ENCODE assay signal across 7 mouse cellular contexts in the genomic region with DNA sequence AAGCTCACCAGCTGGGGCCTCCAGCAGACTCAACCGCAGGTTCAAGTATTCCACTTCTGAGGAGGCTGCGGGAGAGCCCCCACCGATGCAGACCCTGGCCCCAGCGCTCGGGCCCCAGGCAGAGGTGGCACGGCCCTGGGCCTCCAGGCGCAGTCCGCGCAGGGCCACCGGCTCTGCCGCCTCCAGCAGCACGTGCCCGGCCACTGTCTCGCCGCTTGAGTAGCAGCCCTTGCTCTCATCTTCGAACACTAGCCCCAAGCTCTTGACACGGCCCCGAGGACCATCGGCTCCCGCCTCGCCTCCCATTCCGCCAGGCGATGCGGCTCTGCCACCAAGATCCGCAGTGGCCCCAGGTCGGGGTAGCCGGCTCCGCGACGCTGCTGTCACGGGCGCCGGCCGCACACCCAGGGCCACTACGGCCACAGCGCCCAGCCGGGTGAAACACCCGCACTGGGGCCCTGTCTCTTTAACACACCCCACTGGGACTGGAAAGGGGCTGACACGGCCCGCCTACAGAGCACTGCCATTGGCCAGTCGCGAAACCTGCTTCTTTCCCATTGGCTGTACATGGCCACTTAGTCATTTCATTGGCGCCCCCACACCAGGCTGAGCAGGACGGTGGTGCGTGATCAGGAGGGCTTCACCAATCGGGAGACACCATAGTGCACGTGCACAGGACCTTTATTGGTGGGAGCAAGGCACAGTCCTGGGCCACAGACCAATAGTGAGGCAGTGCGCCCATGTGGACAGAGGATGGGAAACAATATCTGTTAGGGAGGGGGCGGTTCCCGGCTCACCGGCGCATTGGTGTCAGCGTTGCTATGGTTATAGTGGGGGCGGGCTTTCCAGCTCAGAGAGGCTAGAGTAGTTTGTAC. TPM values are rescaled to one million over a fixed set of nuclear protein-coding genes. Genes with fewer than 3 reads are reported as not detected.
DNase-seq lines count a peak whose midpoint lies in the region; ATAC-seq and TF ChIP-seq lines count a peak whose summit lies in the region.

A gene (minus strand): TSS at position 481 of the 875 bp plus-strand sequence.

- H3K36me3 ChIP-seq in embryonic facial prominence, embryonic 15.5 days, result peaks cover 10% of the 10 kb centered on the region; the same call in 1 of the 2 replicates
- H3K36me3 ChIP-seq in heart, adult 2 months (ENCODE audit: control insufficient read depth, insufficient read depth, low read length), result peaks cover 8% of the 10 kb centered on the region
- H3K36me3 ChIP-seq in kidney, adult 2 months (ENCODE audit: control insufficient read depth, insufficient read depth, low read length), result no peaks in the 10 kb centered on the region
- H3K36me3 ChIP-seq in limb, embryonic 11.5 days (ENCODE audit: control insufficient read depth, insufficient read depth, low read length), result no peaks in the 10 kb centered on the region
- peaks cover 3% of the 10 kb centered on the region for H3K36me3 ChIP-seq in midbrain, embryonic 13.5 days

- peak within 1 kb of the TSS; percentile 57 for H3K27ac ChIP-seq in bone marrow macrophage, adult 2 months (ENCODE audit: insufficient read depth, low read depth, low read length)
- peak within 1 kb of the TSS; percentile 89 for H3K27ac ChIP-seq in embryonic facial prominence, embryonic 15.5 days (replicated peaks)
- peak within 1 kb of the TSS; percentile 95 for H3K27ac ChIP-seq in heart, adult 2 months
- H3K27ac ChIP-seq in kidney, adult 2 months (ENCODE audit: insufficient read depth, low read depth, low read length), result peak within 1 kb of the TSS; percentile 40
- H3K27ac ChIP-seq in limb, embryonic 11.5 days (replicated peaks; ENCODE audit: low read depth, low read length), result 0 out of 2 replicates have a peak within 1 kb of the TSS, but pooled peaks have one; percentile 26
- peak within 1 kb of the TSS; percentile 79 for H3K27ac ChIP-seq in midbrain, embryonic 13.5 days

- peak within 1 kb of the TSS; percentile 63 for H3K9ac ChIP-seq in embryonic facial prominence, embryonic 15.5 days
- peak within 1 kb of the TSS; percentile 87 for H3K9ac ChIP-seq in heart, adult 2 months (ENCODE audit: low read depth, low read length)
- peak within 1 kb of the TSS; percentile 82 for H3K9ac ChIP-seq in limb, embryonic 11.5 days (ENCODE audit: low read length)
- H3K9ac ChIP-seq in midbrain, embryonic 13.5 days (replicated peaks), result peak within 1 kb of the TSS; percentile 82

- no peaks in the 10 kb centered on the region; the same call in 1 of the 2 replicates for H3K79me2 ChIP-seq in heart, adult 2 months (replicated peaks; ENCODE audit: control insufficient read depth, insufficient read depth, low read length)

- H3K27me3 ChIP-seq in embryonic facial prominence, embryonic 15.5 days, result no peaks in the 10 kb centered on the region
- H3K27me3 ChIP-seq in heart, adult 2 months (ENCODE audit: control insufficient read depth, insufficient read depth, low read length), result no peaks in the 10 kb centered on the region
- H3K27me3 ChIP-seq in kidney, adult 2 months (replicated peaks; ENCODE audit: control insufficient read depth, insufficient read depth, low read length), result no peaks in the 10 kb centered on the region
- H3K27me3 ChIP-seq in limb, embryonic 11.5 days (ENCODE audit: control insufficient read depth, insufficient read depth, low read length), result no peaks in the 10 kb centered on the region
- no peaks in the 10 kb centered on the region for H3K27me3 ChIP-seq in midbrain, embryonic 13.5 days

- no peak for TF ChIP-seq EP300 in heart, adult 2 months (IDR thresholded peaks at IDR 0.05; ENCODE audit: insufficient read depth, low read depth, low read length)

- H3K4me1 ChIP-seq in bone marrow macrophage, adult 2 months (ENCODE audit: control insufficient read depth, insufficient read depth, low read length), result peaks cover 12% of the 10 kb centered on the region
- H3K4me1 ChIP-seq in embryonic facial prominence, embryonic 15.5 days, result peaks cover 18% of the 10 kb centered on the region
- peaks cover 12% of the 10 kb centered on the region for H3K4me1 ChIP-seq in heart, adult 2 months (ENCODE audit: control insufficient read depth, insufficient read depth, low read length)
- peaks cover 5% of the 10 kb centered on the region; the same call in 1 of the 2 replicates for H3K4me1 ChIP-seq in kidney, adult 2 months (ENCODE audit: control insufficient read depth, insufficient read depth, low read length)
- 0 out of 2 replicates have a peak, but pooled peaks cover 8% of the 10 kb centered on the region for H3K4me1 ChIP-seq in limb, embryonic 11.5 days (ENCODE audit: control insufficient read depth, insufficient read depth, low read length)
- peaks cover 34% of the 10 kb centered on the region for H3K4me1 ChIP-seq in midbrain, embryonic 13.5 days (replicated peaks)

- peak; percentile 100 for ATAC-seq in embryonic facial prominence, embryonic 15.5 days (ENCODE audit: insufficient number of reproducible peaks, low FRiP score, low TSS enrichment, low read depth)
- peak; percentile 100 for ATAC-seq in limb, embryonic 11.5 days (ENCODE audit: insufficient number of reproducible peaks, low FRiP score, low TSS enrichment, low read depth)
- ATAC-seq in midbrain, embryonic 13.5 days, result peak; percentile 100

- H3K4me3 ChIP-seq in bone marrow macrophage, adult 2 months (ENCODE audit: insufficient read depth, low read length), result peak within 1 kb of the TSS; percentile 68
- H3K4me3 ChIP-seq in embryonic facial prominence, embryonic 15.5 days (replicated peaks), result peak within 1 kb of the TSS; percentile 71
- H3K4me3 ChIP-seq in heart, adult 2 months, result peak within 1 kb of the TSS; percentile 88
- H3K4me3 ChIP-seq in kidney, adult 2 months (ENCODE audit: insufficient read depth, low read depth, low read length), result peak within 1 kb of the TSS; percentile 65
- H3K4me3 ChIP-seq in limb, embryonic 11.5 days (ENCODE audit: low read depth, low read length), result peak within 1 kb of the TSS; percentile 84
- H3K4me3 ChIP-seq in midbrain, embryonic 13.5 days (replicated peaks), result peak within 1 kb of the TSS; percentile 59

- H3K9me3 ChIP-seq in embryonic facial prominence, embryonic 15.5 days (replicated peaks), result no peaks in the 10 kb centered on the region
- no peaks in the 10 kb centered on the region for H3K9me3 ChIP-seq in limb, embryonic 11.5 days (ENCODE audit: control insufficient read depth, low read length)
- no peaks in the 10 kb centered on the region for H3K9me3 ChIP-seq in midbrain, embryonic 13.5 days

- TF ChIP-seq CTCF in bone marrow macrophage, adult 2 months (IDR thresholded peaks at IDR 0.05; ENCODE audit: low read depth, low read length), result no peak
- TF ChIP-seq CTCF in heart, adult 2 months (IDR thresholded peaks at IDR 0.05), result no peak
- TF ChIP-seq CTCF in kidney, adult 2 months (conservative IDR thresholded peaks at IDR 0.05; ENCODE audit: insufficient read depth, insufficient read length, low read depth, low read length), result no peak

- no peak for TF ChIP-seq POLR2A in bone marrow macrophage, adult 2 months (IDR thresholded peaks at IDR 0.05; ENCODE audit: borderline replicate concordance, low read depth, low read length)
- TF ChIP-seq POLR2A in heart, adult 2 months (IDR thresholded peaks at IDR 0.05; ENCODE audit: insufficient read depth, low read depth, low read length), result peak; percentile 62
- TF ChIP-seq POLR2A in kidney, adult 2 months (IDR thresholded peaks at IDR 0.05; ENCODE audit: low read depth, low read length), result peak; percentile 50

- intact Hi-C loops in heart, adult 2 months (cut with DNase I), result no loop called here

- WGBS in embryonic facial prominence, embryonic 15.5 days, result under 1% methylated on average over 54 of the region's 54 CpGs
- WGBS in heart, adult 2 months, result under 1% methylated on average over 54 of the region's 54 CpGs
- WGBS in kidney, adult 2 months, result under 1% methylated on average over 54 of the region's 54 CpGs
- WGBS in limb, embryonic 11.5 days, result under 1% methylated on average over 54 of the region's 54 CpGs
- under 1% methylated on average over 54 of the region's 54 CpGs for WGBS in midbrain, embryonic 13.5 days

- peak within 1 kb of the TSS; percentile 71 for H3K4me2 ChIP-seq in embryonic facial prominence, embryonic 15.5 days (replicated peaks)
- peak within 1 kb of the TSS; percentile 94 for H3K4me2 ChIP-seq in limb, embryonic 11.5 days (ENCODE audit: low read depth, severe bottlenecking)
- peak within 1 kb of the TSS; percentile 84 for H3K4me2 ChIP-seq in midbrain, embryonic 13.5 days (replicated peaks)

- peak; percentile 98 to 99 for DNase-seq in heart, adult 2 months
- DNase-seq in kidney, adult 2 months, result peak; percentile 100
- peak; percentile 97 for DNase-seq in limb, embryonic 11.5 days (ENCODE audit: low spot score)
- peak; percentile 75 for DNase-seq in spleen, adult 12 weeks (ENCODE audit: low spot score)

RNA-seq across cellular contexts. Expression of the gene that starts here (rescaled TPM):
- 6.8 and 9.1 TPM in 2 replicates for polyA plus RNA-seq in bone marrow macrophage, adult 2 months (2012; ENCODE audit: insufficient read depth, insufficient read length, missing spikeins)
- polyA plus RNA-seq in embryonic facial prominence, embryonic 15.5 days (2015; fragmentation: Nextera tagmentation; extraction: Ambion mirVana), result 22.3 and 24.0 TPM in 2 replicates
- total RNA-seq in heart, adult 2 months (2021), result 1 to 10 TPM; 6.3 to 7.2 TPM
- 4.6 and 7.9 TPM in 2 replicates for polyA plus RNA-seq in heart, adult 2 months (2012; rRNA removed)
- polyA plus RNA-seq in kidney, adult 2 months (2012; rRNA removed), result 4.5 and 6.8 TPM in 2 replicates
- polyA plus RNA-seq in limb, embryonic 11.5 days (2014; fragmentation: Nextera tagmentation; extraction: Ambion mirVana), result 17.3 and 19.4 TPM in 2 replicates
- polyA plus RNA-seq in midbrain, embryonic 13.5 days (2015; fragmentation: Nextera tagmentation; extraction: Ambion mirVana), result 18.3 and 22.2 TPM in 2 replicates

Comparison
In these comparisons a context has a peak if more than half of its experiments do, and no peak if none do; other contexts are left out.
1. Peak in every context shown above with its lines: DNase-seq, ATAC-seq, H3K4me3 ChIP-seq and H3K27ac ChIP-seq.
2. H3K27ac ChIP-seq: peak in every context shown above with its lines; median percentile 95 in heart, adult 2 months; 89 in embryonic facial prominence, embryonic 15.5 days; 79 in midbrain, embryonic 13.5 days; 57 in bone marrow macrophage, adult 2 months; 40 in kidney, adult 2 months; 26 in limb, embryonic 11.5 days.